Mouse (Mus musculus): ENCODE measurements around the gene Mylk4. TPM values are rescaled to one million over a fixed set of nuclear protein-coding genes. Genes with fewer than 3 reads are reported as not detected.

Gene Mylk4
- polyA plus RNA-seq, 1 experiment from 2014 or later: 0.07 TPM

- H3K27ac ChIP-seq (ENCODE audit: low read length): no peak overlapping the region
- H3K9me3 ChIP-seq (ENCODE audit: control insufficient read depth, low read depth, low read length): no peaks in the 10 kb centered on the region
- H3K4me1 ChIP-seq (ENCODE audit: control insufficient read depth, insufficient read depth, low read length): no peaks in the 10 kb centered on the region
- WGBS: 95% methylated on average over 3 of the region's 3 CpGs
- ATAC-seq (ENCODE audit: insufficient number of reproducible peaks, insufficient read depth, low FRiP score, low read depth): no peak
- H3K27me3 ChIP-seq (ENCODE audit: control insufficient read depth, insufficient read depth, low read length): no peaks in the 10 kb centered on the region
- no peak overlapping the region for H3K4me3 ChIP-seq (ENCODE audit: low read depth, low read length)
- no peaks in the 10 kb centered on the region for H3K36me3 ChIP-seq (ENCODE audit: control insufficient read depth, insufficient read depth, low read length)
- H3K4me2 ChIP-seq (replicated peaks; ENCODE audit: low read depth, low read length): no peak overlapping the region
- no peak overlapping the region for H3K9ac ChIP-seq (replicated peaks; ENCODE audit: low read depth, low read length)
Observed at GRCm38 (mm10) chr13:32698956-32699355, 84.8 kb downstream of the Mylk4 start.

DNA sequence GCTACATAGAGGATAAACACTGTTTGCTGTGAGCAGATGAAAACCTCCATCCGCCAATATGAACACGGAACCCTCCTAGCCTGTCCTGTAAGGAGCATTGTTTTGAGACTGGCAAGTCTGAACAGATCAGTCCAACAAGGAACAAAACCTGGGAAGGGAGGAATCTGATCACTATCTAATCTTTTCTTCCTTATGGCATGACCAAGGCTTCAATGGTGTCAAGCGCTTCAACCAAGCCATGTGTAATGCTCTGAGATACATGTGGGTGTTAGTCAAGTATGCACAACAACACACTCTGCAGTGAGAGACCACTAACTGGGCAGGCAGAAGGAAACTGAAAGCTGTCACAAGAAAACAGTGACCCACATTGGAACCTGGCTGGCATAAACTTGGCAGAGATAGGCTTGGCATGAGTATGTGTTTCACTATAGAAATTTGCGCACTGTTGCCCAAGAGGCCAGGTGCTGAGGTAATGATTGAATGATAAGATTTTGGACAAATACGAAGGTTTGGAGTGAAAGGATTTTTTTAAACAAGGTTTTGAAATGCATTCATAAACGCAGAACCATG lies 89.8 kb downstream of the Mylk4 start:
- Histone ChIP-seq H3K9ac (replicated peaks; ENCODE audit: low read depth, low read length) (no peak overlapping the region), H3K4me2 (replicated peaks; ENCODE audit: low read depth, low read length) (no peak overlapping the region), H3K27me3 (ENCODE audit: control insufficient read depth, insufficient read depth, low read length) (no peaks in the 10 kb centered on the region), H3K27ac (ENCODE audit: low read length) (no peak overlapping the region), H3K36me3 (ENCODE audit: control insufficient read depth, insufficient read depth, low read length) (no peaks in the 10 kb centered on the region), H3K4me1 (ENCODE audit: control insufficient read depth, insufficient read depth, low read length) (no peaks in the 10 kb centered on the region), H3K4me3 (ENCODE audit: low read depth, low read length) (no peak overlapping the region), H3K9me3 (ENCODE audit: control insufficient read depth, low read depth, low read length) (no peaks in the 10 kb centered on the region)
- ATAC-seq (ENCODE audit: insufficient number of reproducible peaks, insufficient read depth, low FRiP score, low read depth): no peak
- 79% methylated on average over 6 of the region's 6 CpGs for WGBS

- WGBS: 73% methylated on average over 1 of the region's 1 CpGs
- no peaks in the 10 kb centered on the region for H3K9me3 ChIP-seq (ENCODE audit: control insufficient read depth, low read depth, low read length)
Observed at GRCm38 (mm10) chr13:32692563-32692962, 91.2 kb downstream of the Mylk4 start.

GRCm38 (mm10) chr13:32690279-32690678 lies 93.5 kb downstream of the Mylk4 start:
- no peak overlapping the region for H3K27ac ChIP-seq (ENCODE audit: low read length)
- 89% methylated on average over 3 of the region's 3 CpGs for WGBS
- H3K4me2 ChIP-seq (replicated peaks; ENCODE audit: low read depth, low read length): no peak overlapping the region
- no peaks in the 10 kb centered on the region for H3K9me3 ChIP-seq (ENCODE audit: control insufficient read depth, low read depth, low read length)
- H3K36me3 ChIP-seq (ENCODE audit: control insufficient read depth, insufficient read depth, low read length): no peaks in the 10 kb centered on the region
- no peak overlapping the region for H3K4me3 ChIP-seq (ENCODE audit: low read depth, low read length)
- no peaks in the 10 kb centered on the region for H3K4me1 ChIP-seq (ENCODE audit: control insufficient read depth, insufficient read depth, low read length)
- H3K27me3 ChIP-seq (ENCODE audit: control insufficient read depth, insufficient read depth, low read length): no peaks in the 10 kb centered on the region
- ATAC-seq (ENCODE audit: insufficient number of reproducible peaks, insufficient read depth, low FRiP score, low read depth): no peak
- no peak overlapping the region for H3K9ac ChIP-seq (replicated peaks; ENCODE audit: low read depth, low read length)

More at GRCm38 (mm10) chr13:32692563-32692962, 91.2 kb downstream of the Mylk4 start:
- Histone ChIP-seq H3K36me3 (ENCODE audit: control insufficient read depth, insufficient read depth, low read length) (no peaks in the 10 kb centered on the region), H3K4me2 (replicated peaks; ENCODE audit: low read depth, low read length) (no peak overlapping the region), H3K4me1 (ENCODE audit: control insufficient read depth, insufficient read depth, low read length) (no peaks in the 10 kb centered on the region), H3K9ac (replicated peaks; ENCODE audit: low read depth, low read length) (no peak overlapping the region), H3K4me3 (ENCODE audit: low read depth, low read length) (no peak overlapping the region), H3K27ac (ENCODE audit: low read length) (no peak overlapping the region), H3K27me3 (ENCODE audit: control insufficient read depth, insufficient read depth, low read length) (no peaks in the 10 kb centered on the region)
- ATAC-seq (ENCODE audit: insufficient number of reproducible peaks, insufficient read depth, low FRiP score, low read depth): no peak

- Histone ChIP-seq H3K27ac (ENCODE audit: low read length) (no peak overlapping the region), H3K36me3 (ENCODE audit: control insufficient read depth, insufficient read depth, low read length) (no peaks in the 10 kb centered on the region), H3K4me2 (replicated peaks; ENCODE audit: low read depth, low read length) (no peak overlapping the region), H3K4me1 (ENCODE audit: control insufficient read depth, insufficient read depth, low read length) (no peaks in the 10 kb centered on the region), H3K9me3 (ENCODE audit: control insufficient read depth, low read depth, low read length) (no peaks in the 10 kb centered on the region), H3K9ac (replicated peaks; ENCODE audit: low read depth, low read length) (no peak overlapping the region), H3K4me3 (ENCODE audit: low read depth, low read length) (no peak overlapping the region), H3K27me3 (ENCODE audit: control insufficient read depth, insufficient read depth, low read length) (no peaks in the 10 kb centered on the region)
- WGBS: 35% methylated on average over 12 of the region's 12 CpGs
- peak; percentile 61; the same call in 1 of the 2 replicates for ATAC-seq (ENCODE audit: insufficient number of reproducible peaks, insufficient read depth, low FRiP score, low read depth)
Observed at GRCm38 (mm10) chr13:32680868-32681515, 102.8 kb downstream of the Mylk4 start.

DNA sequence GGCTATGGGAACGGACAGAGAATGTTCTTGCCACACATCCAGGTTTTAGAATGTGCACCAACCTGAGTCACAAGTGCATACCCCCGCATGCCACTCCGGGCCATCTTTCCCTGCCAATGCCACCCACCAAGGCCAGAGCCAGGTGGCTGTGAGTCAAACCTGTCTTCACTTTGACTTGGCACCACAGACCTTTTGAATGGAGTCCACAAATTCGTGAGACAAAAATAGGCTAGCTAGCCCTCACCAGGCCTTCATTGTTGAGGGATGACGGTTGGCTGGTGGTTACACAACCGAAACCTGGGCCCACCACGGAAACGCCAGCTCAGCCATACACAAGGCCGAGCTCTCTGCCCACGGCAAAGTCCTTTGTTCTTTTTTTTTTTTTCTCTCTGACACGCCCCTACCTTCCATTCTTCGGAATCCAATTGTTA lies 103.6 kb downstream of the Mylk4 start:
- H3K9ac ChIP-seq (replicated peaks; ENCODE audit: low read depth, low read length): no peak overlapping the region
- H3K4me1 ChIP-seq (ENCODE audit: control insufficient read depth, insufficient read depth, low read length): no peaks in the 10 kb centered on the region
- no peaks in the 10 kb centered on the region for H3K27me3 ChIP-seq (ENCODE audit: control insufficient read depth, insufficient read depth, low read length)
- H3K27ac ChIP-seq (ENCODE audit: low read length): no peak overlapping the region
- H3K9me3 ChIP-seq (ENCODE audit: control insufficient read depth, low read depth, low read length): no peaks in the 10 kb centered on the region
- WGBS: 81% methylated on average over 12 of the region's 12 CpGs
- ATAC-seq (ENCODE audit: insufficient number of reproducible peaks, insufficient read depth, low FRiP score, low read depth): no peak
- no peak overlapping the region for H3K4me2 ChIP-seq (replicated peaks; ENCODE audit: low read depth, low read length)
- H3K36me3 ChIP-seq (ENCODE audit: control insufficient read depth, insufficient read depth, low read length): no peaks in the 10 kb centered on the region
- no peak overlapping the region for H3K4me3 ChIP-seq (ENCODE audit: low read depth, low read length)

- no peak for ATAC-seq (ENCODE audit: insufficient number of reproducible peaks, insufficient read depth, low FRiP score, low read depth)
- H3K4me3 ChIP-seq (ENCODE audit: low read depth, low read length): no peak overlapping the region
- no peaks in the 10 kb centered on the region for H3K4me1 ChIP-seq (ENCODE audit: control insufficient read depth, insufficient read depth, low read length)
- H3K27ac ChIP-seq (ENCODE audit: low read length): no peak overlapping the region
- no peaks in the 10 kb centered on the region for H3K36me3 ChIP-seq (ENCODE audit: control insufficient read depth, insufficient read depth, low read length)
- no peak overlapping the region for H3K9ac ChIP-seq (replicated peaks; ENCODE audit: low read depth, low read length)
- H3K4me2 ChIP-seq (replicated peaks; ENCODE audit: low read depth, low read length): no peak overlapping the region
- 72% methylated on average over 5 of the region's 5 CpGs for whole genome bisulfite sequencing
- no peaks in the 10 kb centered on the region for H3K27me3 ChIP-seq (ENCODE audit: control insufficient read depth, insufficient read depth, low read length)
- H3K9me3 ChIP-seq (ENCODE audit: control insufficient read depth, low read depth, low read length): no peaks in the 10 kb centered on the region
Observed at GRCm38 (mm10) chr13:32678998-32679397, 104.8 kb downstream of the Mylk4 start.

- Histone ChIP-seq H3K27me3 (ENCODE audit: control insufficient read depth, insufficient read depth, low read length) (no peaks in the 10 kb centered on the region), H3K9ac (replicated peaks; ENCODE audit: low read depth, low read length) (no peak overlapping the region), H3K36me3 (ENCODE audit: control insufficient read depth, insufficient read depth, low read length) (no peaks in the 10 kb centered on the region), H3K27ac (ENCODE audit: low read length) (no peak overlapping the region), H3K4me2 (replicated peaks; ENCODE audit: low read depth, low read length) (no peak overlapping the region), H3K9me3 (ENCODE audit: control insufficient read depth, low read depth, low read length) (no peaks in the 10 kb centered on the region), H3K4me3 (ENCODE audit: low read depth, low read length) (no peak overlapping the region), H3K4me1 (ENCODE audit: control insufficient read depth, insufficient read depth, low read length) (no peaks in the 10 kb centered on the region)
- ATAC-seq (ENCODE audit: insufficient number of reproducible peaks, insufficient read depth, low FRiP score, low read depth): no peak
- WGBS: 36% methylated on average over 7 of the region's 7 CpGs
Observed at GRCm38 (mm10) chr13:32670782-32671181, 113.0 kb downstream of the Mylk4 start.

- no peak overlapping the region for H3K27ac ChIP-seq (ENCODE audit: low read length)
- ATAC-seq (ENCODE audit: insufficient number of reproducible peaks, insufficient read depth, low FRiP score, low read depth): no peak
- no peaks in the 10 kb centered on the region for H3K9me3 ChIP-seq (ENCODE audit: control insufficient read depth, low read depth, low read length)
- no peak overlapping the region for H3K4me3 ChIP-seq (ENCODE audit: low read depth, low read length)
- no peaks in the 10 kb centered on the region for H3K4me1 ChIP-seq (ENCODE audit: control insufficient read depth, insufficient read depth, low read length)
- WGBS: 74% methylated on average over 3 of the region's 3 CpGs
- no peaks in the 10 kb centered on the region for H3K27me3 ChIP-seq (ENCODE audit: control insufficient read depth, insufficient read depth, low read length)
- no peak overlapping the region for H3K4me2 ChIP-seq (replicated peaks; ENCODE audit: low read depth, low read length)
- no peak overlapping the region for H3K9ac ChIP-seq (replicated peaks; ENCODE audit: low read depth, low read length)
- no peaks in the 10 kb centered on the region for H3K36me3 ChIP-seq (ENCODE audit: control insufficient read depth, insufficient read depth, low read length)
Observed at GRCm38 (mm10) chr13:32668296-32668695, 115.5 kb downstream of the Mylk4 start.

All from stomach, embryonic 14.5 days (tissue).